Mouse (Mus musculus) regulatory T cell (primary cell): Measurements from ENCODE around the gene Kcnh2.

Experiments used
- in situ Hi-C: fragments of 300-600 bp; cut with MboI, MseI; formaldehyde crosslinking; loops from one replicate; pipeline ENCODE4 v1.15.1; 2025; ENCODE audit warnings: high pct_unique_total_duplicates

Kcnh2 gene

DNA sequence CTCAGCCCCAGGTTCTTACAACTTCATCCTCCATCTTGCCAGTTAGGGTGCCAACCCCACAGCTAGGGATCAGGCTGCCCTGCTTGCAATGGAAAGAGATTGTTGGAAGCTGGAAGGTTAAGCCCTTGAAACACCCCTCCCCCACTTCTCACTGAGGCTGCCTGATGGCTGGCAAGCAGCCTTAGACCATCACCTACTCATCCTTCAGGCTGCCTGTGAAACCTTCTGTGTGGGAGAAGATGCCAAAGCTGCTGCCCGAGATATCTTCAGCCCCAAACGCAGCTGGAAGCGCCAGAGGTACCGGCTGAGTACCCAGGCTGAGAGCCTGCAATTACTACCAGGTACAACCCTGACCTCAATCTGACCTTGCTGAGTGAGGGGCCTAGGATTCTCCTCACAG is 28.1 kb upstream of the Kcnh2 start:
- in situ Hi-C loops: loop anchor here (10.0 kb wide), 1 partner anchor 515 kb away; no protein-coding TSS in a partner anchor

DNA sequence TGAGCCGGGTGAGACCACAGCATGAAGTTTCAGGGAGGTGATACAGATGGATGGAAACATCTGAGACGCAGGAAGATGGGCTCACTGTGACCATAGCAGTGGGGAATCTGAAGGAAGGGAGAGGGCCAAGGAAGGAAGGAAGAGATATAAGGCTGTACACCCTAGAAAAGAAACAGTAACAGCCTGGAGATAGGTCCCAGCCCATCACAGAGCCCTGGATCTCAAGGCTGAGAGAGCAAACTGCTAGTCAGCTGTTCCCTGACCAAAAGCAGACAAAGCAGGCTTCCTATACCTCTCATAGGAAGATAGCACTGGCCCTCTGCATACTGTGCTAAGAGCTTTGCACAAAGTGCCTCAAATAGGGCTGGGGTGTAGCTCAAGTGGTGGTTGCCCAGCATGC is 27.3 kb upstream of the Kcnh2 start:
- in situ Hi-C loops: loop anchor here (10.0 kb wide), 1 partner anchor 514 kb away; no protein-coding TSS in a partner anchor

DNA sequence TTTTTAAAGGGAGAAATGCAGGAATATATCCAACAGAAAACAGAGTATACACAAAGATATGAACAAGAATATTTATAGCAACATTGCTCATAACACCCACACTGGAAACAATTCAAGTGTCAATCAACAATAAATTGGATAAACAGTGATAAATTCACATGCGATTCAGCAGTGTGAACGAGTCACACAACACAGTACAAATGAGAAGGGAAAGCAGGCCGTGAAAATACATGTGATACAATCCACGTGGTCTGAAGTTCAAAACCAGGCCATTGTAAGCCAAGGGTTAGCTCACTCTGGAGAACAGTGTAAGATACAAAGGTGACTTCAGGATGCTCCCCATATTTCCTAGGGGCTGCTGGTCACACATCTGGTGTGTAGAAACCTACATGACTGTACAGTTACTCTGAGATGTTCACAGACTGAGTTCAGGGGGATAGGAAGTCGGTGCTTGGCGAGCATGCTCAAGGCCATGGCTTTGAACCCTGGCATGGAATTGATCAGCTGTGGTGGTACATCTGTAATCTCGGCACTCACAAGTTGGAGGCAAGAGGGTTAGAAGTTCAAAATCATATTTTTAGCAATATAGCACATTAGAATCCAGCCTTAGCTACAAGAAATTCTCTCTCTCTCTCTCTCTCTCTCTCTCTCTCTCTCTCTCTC is 23.4 kb upstream of the Kcnh2 start:
- in situ Hi-C loops: loop anchor here (10.0 kb wide), 1 partner anchor 510 kb away; no protein-coding TSS in a partner anchor

DNA sequence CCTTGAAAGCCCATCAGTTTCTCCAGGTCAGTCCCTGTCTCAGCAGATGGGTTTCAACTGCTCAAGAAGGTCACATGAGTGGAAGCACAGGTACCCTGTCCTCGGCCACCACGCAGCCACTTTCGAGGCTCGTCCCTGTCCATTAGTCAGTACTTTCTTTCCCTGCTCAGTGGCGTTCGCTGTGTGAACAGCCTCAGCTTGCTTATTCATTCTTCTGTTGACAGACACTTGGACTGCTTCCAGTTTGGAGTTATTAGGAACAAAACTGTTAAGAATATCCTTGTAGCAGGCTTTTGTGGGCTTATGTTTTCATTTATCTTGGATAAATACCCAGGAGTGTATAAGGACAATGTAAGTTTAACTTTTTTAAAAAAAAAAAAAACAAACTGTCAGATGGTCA is 22.8 kb upstream of the Kcnh2 start:
- in situ Hi-C loops: loop anchor here (10.0 kb wide), 1 partner anchor 509 kb away; no protein-coding TSS in a partner anchor

DNA sequence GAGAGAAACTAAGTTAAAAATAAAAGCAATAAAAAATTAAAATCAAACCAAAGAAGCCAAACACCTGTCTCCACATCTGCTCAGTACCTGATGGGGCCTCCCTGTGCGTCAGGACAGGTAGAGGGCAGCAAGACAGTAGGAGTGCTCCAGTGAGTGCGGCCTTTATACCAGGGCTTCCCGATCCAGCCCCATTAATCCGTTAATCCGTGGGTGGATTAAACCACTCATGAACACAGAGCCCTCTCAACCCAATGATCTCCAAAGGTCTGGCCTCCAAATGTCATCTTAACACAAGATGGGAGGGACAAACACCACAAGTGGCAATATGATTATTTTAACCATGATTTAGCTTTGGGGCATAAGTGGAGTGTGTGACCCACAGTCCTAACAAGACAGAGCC is 22.4 kb upstream of the Kcnh2 start:
- in situ Hi-C loops: loop anchor here (10.0 kb wide), 1 partner anchor 509 kb away; no protein-coding TSS in a partner anchor

DNA sequence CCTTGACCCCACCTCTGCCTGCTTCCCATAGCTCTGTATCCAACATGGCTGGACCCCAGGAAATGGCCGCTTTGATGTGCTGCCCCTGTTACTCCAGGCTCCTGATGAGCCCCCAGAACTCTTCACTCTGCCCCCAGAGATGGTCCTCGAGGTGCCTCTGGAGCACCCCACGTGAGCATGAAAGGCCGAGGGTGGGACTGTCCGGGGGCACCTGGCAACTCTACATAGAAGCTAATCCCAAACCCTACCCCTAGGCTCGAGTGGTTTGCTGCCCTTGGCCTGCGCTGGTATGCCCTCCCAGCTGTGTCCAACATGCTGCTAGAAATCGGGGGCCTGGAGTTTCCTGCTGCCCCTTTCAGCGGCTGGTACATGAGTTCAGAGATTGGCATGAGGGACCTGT is 18.4 kb upstream of the Kcnh2 start:
- in situ Hi-C loops: loop anchor here (10.0 kb wide), 1 partner anchor 505 kb away; no protein-coding TSS in a partner anchor

DNA sequence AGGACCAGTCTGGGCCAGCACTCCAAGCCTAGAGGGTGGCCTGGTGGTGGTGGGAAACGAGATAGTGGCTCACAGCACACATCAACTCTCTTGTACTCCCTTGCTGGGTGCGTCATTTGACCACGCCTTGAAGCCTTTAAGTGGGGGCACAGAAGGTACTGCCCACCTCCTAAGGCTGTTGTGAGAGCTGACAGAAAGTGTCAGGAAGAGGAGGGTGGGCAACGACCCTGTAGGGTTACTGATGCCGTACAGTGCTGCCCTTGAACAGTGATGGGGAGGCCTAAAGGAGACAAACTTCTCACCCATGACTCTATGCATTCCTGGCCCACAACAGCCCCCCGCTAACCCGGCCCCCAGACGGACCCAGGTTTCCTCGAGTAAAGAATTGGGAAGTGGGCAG is 15.0 kb upstream of the Kcnh2 start:
- in situ Hi-C loops: no loop called here

DNA sequence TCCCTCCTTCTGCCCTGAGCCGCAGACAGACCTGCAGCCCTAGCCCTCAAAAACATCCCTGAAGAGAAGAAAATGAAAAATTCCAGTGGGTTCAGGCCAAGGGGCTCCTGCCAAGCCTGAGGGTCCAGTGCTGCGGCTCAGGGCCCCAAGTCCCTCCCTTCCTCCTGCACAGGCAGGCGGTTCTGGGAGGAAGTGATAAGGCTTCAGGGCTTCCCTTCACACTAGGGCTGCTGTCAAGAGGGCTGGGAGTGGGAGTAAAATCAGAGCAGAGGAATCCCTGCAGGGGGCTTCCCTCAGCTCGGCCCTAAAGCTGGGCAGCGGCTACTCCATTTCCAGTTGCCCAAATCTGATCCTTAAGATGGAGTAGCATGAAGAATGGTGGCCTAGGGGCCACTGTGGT is 14.1 kb upstream of the Kcnh2 start:
- in situ Hi-C loops: no loop called here

DNA sequence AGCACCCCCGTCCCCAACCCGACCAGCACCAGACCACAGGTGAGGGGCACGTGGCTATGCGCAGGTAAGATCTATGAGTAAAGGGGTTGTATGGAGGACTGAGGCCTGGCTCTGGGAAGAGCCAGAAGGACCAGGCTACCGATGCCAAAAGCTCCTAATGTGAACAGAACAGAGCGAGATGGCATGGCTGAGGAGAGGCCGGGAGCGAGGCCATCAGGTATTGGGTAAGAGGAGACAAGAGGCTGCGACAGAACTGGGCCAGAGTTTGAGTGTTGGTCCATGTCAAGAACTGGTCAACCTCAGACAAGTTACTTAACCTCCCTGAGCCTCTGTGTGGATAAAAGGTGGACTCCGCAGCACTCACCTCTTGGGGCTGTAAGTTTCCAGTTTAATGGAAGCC is 13.6 kb upstream of the Kcnh2 start:
- in situ Hi-C loops: loop anchor here (5.0 kb wide), 1 partner anchor 103 kb away; no protein-coding TSS in a partner anchor

DNA sequence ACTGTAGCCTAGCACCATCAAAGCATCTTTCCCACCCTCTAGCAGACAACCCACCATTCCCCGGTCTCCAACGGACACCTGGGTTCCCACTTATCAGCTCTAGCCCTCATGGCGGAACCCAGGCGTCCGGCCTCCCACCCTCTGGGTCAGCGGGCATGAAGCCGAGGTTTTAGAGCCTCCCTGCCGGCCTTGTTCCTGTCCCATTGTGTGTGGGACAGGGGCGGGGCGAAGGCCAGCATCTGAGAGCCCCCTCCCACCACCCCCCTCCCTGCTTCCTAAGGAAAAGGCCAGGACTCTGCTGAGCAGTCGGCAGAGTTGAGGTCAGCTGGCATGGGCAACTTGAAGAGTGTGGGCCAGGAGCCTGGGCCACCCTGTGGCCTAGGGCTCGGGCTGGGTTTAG is 13.1 kb upstream of the Kcnh2 start, which contains the start of gene Nos3:
Nos3 (plus strand) TSS at position 303 of the 400 bp plus-strand sequence.
- in situ Hi-C loops: loop anchor here (5.0 kb wide), 1 partner anchor 102 kb away; no protein-coding TSS in a partner anchor

DNA sequence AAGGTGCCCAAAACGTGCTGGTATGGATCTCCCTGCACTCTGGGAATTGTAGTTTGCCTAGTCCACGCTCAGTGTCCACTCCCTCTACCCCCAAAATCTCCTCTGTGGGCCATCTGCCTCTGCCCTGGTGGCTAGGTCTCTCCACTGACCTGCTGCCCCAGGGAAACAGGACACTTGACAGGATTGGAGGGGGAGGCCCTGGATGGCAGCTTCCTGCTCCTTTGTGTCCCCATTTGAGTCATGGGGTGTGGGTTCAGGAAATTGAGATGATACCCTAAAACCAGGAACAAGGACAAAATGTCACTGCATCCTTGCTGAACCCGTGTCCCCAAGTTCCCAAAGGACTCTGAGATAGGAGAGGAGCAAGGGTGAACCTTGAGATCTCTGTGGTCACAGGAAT is 12.7 kb upstream of the Kcnh2 start:
- in situ Hi-C loops: loop anchor here (5.0 kb wide), 1 partner anchor 102 kb away; no protein-coding TSS in a partner anchor

DNA sequence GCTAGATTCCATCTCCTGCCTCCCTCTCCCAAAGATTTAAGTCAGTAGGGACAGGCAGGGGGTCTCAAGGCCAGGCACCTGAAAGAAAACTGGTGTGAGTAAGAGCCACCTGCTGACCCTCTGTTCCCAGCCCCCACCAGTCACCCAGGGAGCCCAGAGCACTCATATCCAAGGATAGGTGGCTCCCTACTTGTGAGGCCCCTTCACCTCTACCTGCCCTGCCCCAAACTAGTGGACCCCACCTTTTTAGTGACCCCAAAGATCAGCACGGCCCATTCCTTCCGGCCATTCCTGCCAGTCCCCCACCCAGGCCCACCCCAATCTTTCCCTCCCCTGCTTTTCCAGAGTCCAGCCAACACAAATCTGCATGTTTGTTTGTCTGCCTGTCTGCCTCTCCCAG is 12.1 kb upstream of the Kcnh2 start:
- in situ Hi-C loops: loop anchor here (5.0 kb wide), 1 partner anchor 101 kb away; no protein-coding TSS in a partner anchor

DNA sequence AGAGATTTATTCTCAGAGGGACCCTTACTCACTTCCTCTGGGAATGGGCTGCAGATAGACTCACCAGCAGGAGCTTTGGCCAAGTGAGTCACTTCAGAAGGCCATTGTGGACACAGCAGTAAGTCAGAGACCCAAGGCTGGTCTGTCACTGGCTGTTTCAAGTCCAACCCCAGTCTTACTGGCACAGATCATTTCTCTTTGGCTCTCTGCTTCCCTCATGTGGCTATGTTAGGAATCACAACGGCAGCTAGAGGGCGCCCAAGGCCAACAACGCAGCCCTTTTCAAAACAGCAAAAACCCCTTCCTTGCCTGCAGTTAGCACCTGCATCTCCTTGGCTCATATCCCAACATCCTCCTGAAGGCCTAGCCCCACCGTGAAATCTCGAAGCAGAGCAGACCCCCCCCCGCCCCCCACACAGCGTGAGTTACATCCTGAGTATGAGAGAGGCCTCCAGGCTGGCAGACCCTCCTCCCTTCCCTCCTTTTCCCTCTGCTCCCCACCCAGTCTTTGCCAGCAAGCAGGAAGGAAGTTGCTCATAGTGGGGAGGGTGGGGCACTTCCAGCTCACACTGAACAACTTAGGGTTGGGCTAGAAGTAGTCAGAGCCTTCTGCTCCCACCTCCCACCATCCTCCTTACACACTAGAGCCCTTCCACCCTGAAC is 9.5 kb upstream of the Kcnh2 start:
- in situ Hi-C loops: loop anchor here (5.0 kb wide), 1 partner anchor 99 kb away; no protein-coding TSS in a partner anchor

DNA sequence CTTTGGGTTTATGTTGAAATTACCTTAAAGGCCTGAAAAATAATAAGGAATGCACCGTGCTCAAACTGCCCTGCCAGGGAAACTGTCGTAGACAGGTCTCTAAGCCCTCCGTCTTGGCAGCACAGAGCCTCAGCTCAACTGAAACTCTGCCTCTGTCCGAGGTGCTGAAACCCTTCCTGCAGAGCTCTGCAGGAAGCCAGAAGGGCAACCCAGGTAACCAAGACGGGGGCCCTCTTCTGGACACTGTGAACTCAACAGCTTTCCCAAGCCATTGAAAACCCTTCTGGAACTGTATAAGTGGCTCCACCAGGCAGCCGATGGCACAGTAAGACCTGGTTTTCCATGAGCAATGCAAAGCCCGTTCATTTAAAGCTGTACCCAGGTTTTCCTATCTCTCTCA is 6.1 kb upstream of the Kcnh2 start:
- in situ Hi-C loops: no loop called here

DNA sequence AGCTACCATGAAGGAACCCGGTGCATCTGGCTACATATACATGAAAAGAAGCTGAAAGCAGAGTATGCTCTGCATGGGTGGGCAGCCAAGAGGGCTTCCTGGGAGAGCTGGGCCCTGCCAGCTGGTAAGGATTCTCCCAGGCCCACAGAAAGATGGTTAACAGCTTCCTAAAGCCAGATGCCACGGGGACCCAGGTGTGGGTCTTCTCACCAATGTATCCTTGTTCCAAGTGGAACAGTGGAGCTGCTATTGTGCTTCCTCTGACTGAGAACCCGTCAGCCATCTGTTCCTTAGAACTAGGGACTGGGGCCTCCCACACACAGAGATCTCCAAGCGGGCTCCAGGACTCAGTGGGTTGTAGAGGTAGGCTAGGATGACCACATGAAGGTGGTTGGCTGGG is 5.4 kb upstream of the Kcnh2 start:
- in situ Hi-C loops: no loop called here

DNA sequence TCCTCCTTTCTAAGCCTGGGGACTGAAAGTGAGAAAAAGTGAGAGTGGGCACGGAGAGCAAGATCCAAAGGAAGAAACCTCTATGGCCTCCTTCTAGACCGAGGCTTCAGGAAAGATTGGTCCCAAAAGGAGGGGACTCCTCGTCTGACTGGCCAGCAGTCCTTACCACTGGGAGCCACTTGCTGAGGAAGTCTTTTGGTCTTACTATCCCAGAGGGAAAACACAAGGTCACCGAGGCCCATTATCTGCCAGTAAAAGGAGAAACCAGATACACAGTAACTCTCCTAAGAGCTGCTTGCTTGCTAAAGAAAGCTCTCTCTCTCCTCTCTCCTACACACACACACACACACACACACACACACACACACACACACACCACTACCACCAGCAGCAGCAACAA is 1.9 kb upstream of the Kcnh2 start:
- in situ Hi-C loops: no loop called here

DNA sequence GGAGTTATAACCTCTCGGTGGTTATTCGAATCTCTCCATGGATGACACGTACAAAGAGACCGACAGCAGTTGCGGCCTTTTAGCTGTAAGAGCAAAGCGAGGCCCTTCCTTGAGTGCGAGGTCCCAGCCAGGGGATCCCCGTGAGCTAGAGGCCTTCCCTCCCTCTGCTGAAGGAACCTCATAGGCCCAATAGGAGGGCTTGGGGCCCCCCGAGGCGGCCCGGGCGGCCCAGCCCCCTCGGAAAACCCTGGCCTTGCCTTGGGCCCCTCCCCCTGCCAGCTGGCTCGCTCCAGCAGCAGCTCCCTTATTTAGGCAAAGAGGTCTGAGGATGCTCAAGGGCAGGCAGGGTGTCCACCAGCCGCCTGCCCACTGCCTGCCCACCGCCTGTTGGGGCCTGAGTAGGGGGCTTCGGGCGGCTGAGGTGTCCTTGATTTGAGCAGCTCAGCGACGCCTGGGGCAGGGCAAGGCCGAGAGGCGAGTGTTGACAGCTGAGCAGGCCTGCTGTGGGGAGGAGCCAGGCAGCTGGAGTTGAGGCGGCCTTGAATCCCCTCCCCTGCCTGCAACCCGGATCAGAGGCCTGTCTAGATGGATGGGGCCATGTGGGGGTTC is 951 bp upstream of the Kcnh2 start:
- in situ Hi-C loops: no loop called here

DNA sequence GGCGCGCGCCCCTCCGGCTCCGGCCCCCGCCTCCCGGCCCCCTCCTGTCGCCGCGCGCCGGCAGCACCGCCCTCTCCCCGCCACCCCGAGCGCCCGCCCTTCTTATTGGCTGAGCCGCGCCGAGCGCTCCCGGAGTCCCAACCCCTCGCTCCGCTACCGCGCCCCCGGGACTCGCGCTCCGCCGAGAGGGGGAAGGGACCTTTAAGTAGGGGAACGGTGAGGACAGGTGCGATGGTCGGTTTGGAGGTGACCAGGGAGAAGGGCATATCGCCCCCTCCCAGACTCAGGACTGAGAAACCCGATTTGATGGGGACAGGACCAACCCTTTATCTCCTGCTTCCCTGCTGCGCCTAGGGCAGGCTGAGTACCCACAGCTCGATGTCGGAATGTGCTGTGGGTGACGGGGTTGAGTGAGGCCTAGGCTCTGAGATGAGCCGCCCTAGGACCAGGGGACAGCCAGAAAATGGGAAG is 332 bp upstream of the Kcnh2 start:
- in situ Hi-C loops: no loop called here

DNA sequence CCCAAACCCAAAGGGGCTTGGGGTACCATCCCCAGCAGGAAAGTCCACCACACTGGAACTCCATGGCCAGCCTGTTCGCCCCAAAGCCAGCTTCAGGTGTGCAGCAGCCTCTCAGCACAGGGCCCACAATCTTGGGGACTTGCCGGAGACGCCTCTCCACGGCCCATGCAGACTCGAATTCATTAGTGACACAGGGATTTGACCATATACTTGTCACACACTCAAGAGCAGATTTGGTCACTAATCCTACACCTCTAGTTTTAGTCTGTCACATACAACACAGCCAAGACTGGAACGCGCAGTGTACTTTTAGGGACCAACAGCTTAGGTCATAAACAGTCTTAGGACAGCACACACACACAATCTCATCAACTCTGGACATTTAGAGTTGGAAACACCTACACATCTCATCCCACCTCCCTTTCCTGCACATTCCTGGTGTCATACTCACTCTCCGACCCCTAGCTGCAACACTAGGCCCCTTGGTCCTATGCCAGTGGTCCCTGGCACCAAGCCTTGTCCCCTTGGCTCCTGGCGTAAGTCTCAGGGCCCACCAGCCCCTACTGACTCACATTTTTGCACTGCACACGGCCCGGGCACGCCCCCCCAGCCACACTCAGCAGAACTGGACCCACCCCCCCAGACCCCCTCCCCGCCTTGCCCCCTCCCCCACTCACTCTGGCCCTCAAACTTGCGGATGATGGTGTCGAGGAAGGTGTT is 713 bp downstream of the Kcnh2 start:
- in situ Hi-C loops: no loop called here

DNA sequence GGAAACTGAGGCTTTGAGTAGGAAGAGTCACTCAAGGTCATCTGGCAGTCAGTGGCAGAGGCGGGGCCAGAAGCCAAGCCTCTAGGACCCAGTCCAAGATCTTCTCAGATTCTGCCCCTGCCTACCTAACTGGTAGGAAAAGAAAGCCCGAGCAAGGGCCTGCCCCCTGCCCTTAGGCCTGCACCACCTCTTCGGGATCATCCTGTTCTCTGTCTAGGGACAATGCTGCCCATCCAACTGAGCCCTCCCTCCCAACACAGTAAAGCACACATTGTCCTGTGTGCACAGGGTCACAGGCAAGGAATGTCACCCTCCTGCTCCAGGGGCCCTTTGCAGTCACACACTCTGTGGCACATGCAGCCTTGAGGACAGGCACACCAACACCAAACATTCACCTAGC is 1.3 kb downstream of the Kcnh2 start:
- in situ Hi-C loops: no loop called here

DNA sequence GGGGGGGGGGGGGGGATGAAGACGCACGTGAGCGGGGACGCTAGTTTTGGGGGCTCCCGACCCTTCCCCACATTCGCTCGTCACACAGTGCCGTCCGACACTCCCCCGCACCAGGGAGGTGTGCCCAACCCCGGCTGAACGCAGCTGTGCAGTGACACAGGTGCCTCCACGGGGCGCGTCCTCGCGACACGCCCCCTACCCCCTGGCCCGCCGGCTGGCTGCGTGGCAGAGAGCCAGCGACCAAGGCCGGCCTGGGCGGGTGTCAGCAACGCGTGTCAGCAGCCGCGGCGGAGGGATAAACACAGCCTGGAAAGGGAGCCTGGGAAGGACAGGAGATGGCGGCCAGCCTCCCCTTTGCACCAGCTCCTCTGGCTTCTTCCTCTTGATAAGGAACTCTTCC is 2.9 kb downstream of the Kcnh2 start:
- in situ Hi-C loops: no loop called here

DNA sequence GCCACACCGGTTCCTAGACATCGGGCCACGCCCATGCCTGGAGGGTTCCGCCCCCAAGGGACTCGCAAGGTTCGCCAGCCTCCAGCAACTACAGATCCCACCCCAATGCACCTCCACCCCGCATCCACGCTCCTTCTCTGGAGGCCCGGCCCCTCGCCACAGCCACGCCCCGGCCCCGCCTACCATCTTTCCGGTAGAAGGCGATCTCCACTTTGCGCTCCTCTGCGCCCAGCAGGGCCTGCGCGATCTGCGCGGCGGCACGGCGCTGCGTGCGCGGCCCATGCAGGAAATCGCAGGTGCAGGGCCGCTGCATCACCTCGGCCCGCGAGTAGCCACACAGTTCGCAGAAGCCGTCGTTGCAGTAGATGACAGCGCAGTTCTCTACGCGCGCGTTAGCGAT is 3.3 kb downstream of the Kcnh2 start:
- in situ Hi-C loops: no loop called here
